Mouse (Mus musculus): Measurements from ENCODE around the gene Gxylt2. TPM values are rescaled to one million over a fixed set of nuclear protein-coding genes. Genes with fewer than 3 reads are reported as not detected.
A peak's percentile ranks its signal among the peaks of the same experiment; 100 is the strongest.

The Gxylt2 gene
- total and polyA plus RNA-seq, 3 experiments: 0.03 TPM; not detected in 2

GRCm38 (mm10) chr6:100709483-100709882 is 4.9 kb downstream of the Gxylt2 start:
- in situ Hi-C loops (cut with MboI; ENCODE audit: low pct_ligation_motif_present, low pct_unique_long_range_greater_than_20kb, low sequenced_read_pairs): no loop called here
- DNase-seq (ENCODE audit: extremely low read depth): peak; percentile 61

GRCm38 (mm10) chr6:100710170-100710569 is 5.6 kb downstream of the Gxylt2 start:
- DNase-seq (ENCODE audit: extremely low read depth): peak; percentile 56
- no peak overlapping the region for H3K4me3 ChIP-seq (replicated peaks in 1 of 3; ENCODE audit: low read depth in 2 of 3, low read length in 2 of 3, poor library complexity in 1 of 3)
- dilution Hi-C loops (cut with MboI; ENCODE audit: extremely low pct_ligation_motif_present, extremely low pct_unique_long_range_greater_than_20kb, low sequenced_read_pairs): no loop called here
- H3K4me2 ChIP-seq (ENCODE audit: insufficient read depth, low read depth, poor library complexity, severe bottlenecking): peak overlapping the region; percentile 73
- no peaks in the 10 kb centered on the region for H3K36me3 ChIP-seq (replicated peaks in 1 of 2; ENCODE audit: control insufficient read depth in 1 of 2, insufficient read depth in 1 of 2, low read length in 1 of 2)
- no peaks in the 10 kb centered on the region for H3K9me3 ChIP-seq (replicated peaks; ENCODE audit: low read length)
- in situ Hi-C loops (cut with MboI; ENCODE audit: low pct_ligation_motif_present, low pct_unique_long_range_greater_than_20kb, low sequenced_read_pairs): no loop called here
- peaks cover 10 to 15% of the 10 kb centered on the region in 2 experiments; a peak in 3 of 4 replicates for H3K4me1 ChIP-seq (ENCODE audit: control insufficient read depth in 1 of 2, insufficient read depth in 2 of 2)
- no peak overlapping the region for H3K9ac ChIP-seq (ENCODE audit: insufficient read depth, low read depth)
- H3K27ac ChIP-seq (ENCODE audit: insufficient read depth, low read depth): no peak overlapping the region
- TF ChIP-seq CTCF (conservative IDR thresholded peaks at IDR 0.05 in 1 of 2, IDR thresholded peaks at IDR 0.05 in 1 of 2; ENCODE audit: low read depth in 2 of 2, low read length in 2 of 2): peak; percentile 42 to 68
- TF ChIP-seq SIN3A (IDR thresholded peaks at IDR 0.05; ENCODE audit: low read length): no peak
- peak; percentile 28 for TF ChIP-seq SMC3 (IDR thresholded peaks at IDR 0.05; ENCODE audit: low read depth, low read length)
- TF ChIP-seq TBP (conservative IDR thresholded peaks at IDR 0.05; ENCODE audit: low read depth, low read length): no peak
- TF ChIP-seq ETS1 (conservative IDR thresholded peaks at IDR 0.05; ENCODE audit: low read depth, low read length): no peak
- no peak for TF ChIP-seq MAFK (IDR thresholded peaks at IDR 0.05; ENCODE audit: insufficient replicate concordance, low read length)
- TF ChIP-seq POLR2AphosphoS2 (IDR thresholded peaks at IDR 0.05; ENCODE audit: low read depth, low read length): no peak
- no peak for TF ChIP-seq EP300 (IDR thresholded peaks at IDR 0.05; ENCODE audit: low read length)
- TF ChIP-seq BHLHE40 (IDR thresholded peaks at IDR 0.05; ENCODE audit: low read depth, low read length): no peak
- TF ChIP-seq TCF12 (IDR thresholded peaks at IDR 0.05; ENCODE audit: low read depth, low read length): no peak
- TF ChIP-seq CHD2 (IDR thresholded peaks at IDR 0.05; ENCODE audit: low read length): no peak
- TF ChIP-seq ZKSCAN1 (IDR thresholded peaks at IDR 0.05; ENCODE audit: borderline replicate concordance, low read depth, low read length): no peak
- TF ChIP-seq RAD21 (IDR thresholded peaks at IDR 0.05; ENCODE audit: low read depth, low read length): peak; percentile 40
- TF ChIP-seq UBTF (IDR thresholded peaks at IDR 0.05; ENCODE audit: low read depth, low read length): no peak
- TF ChIP-seq E2F4 (IDR thresholded peaks at IDR 0.05; ENCODE audit: insufficient replicate concordance, low read depth, low read length): no peak
- TF ChIP-seq IRF4 (IDR thresholded peaks at IDR 0.05; ENCODE audit: low read depth, low read length): no peak
- TF ChIP-seq HCFC1 (IDR thresholded peaks at IDR 0.05; ENCODE audit: low read depth, low read length): no peak
- H3K27me3 ChIP-seq (replicated peaks): no peaks in the 10 kb centered on the region
- no peaks in the 10 kb centered on the region for H3K79me2 ChIP-seq (replicated peaks; ENCODE audit: control insufficient read depth, extremely low read depth, insufficient read depth, poor library complexity, severe bottlenecking)

More at GRCm38 (mm10) chr6:100709483-100709882, 4.9 kb downstream of the Gxylt2 start:
- no peaks in the 10 kb centered on the region for H3K27me3 ChIP-seq (replicated peaks)
- peak overlapping the region; percentile 73 for H3K4me2 ChIP-seq (ENCODE audit: insufficient read depth, low read depth, poor library complexity, severe bottlenecking)
- dilution Hi-C loops (cut with MboI; ENCODE audit: extremely low pct_ligation_motif_present, extremely low pct_unique_long_range_greater_than_20kb, low sequenced_read_pairs): no loop called here
- H3K79me2 ChIP-seq (replicated peaks; ENCODE audit: control insufficient read depth, extremely low read depth, insufficient read depth, poor library complexity, severe bottlenecking): no peaks in the 10 kb centered on the region
- no peak overlapping the region for H3K9ac ChIP-seq (ENCODE audit: insufficient read depth, low read depth)
- TF ChIP-seq MAFK (IDR thresholded peaks at IDR 0.05; ENCODE audit: insufficient replicate concordance, low read length) (no peak), SMC3 (IDR thresholded peaks at IDR 0.05; ENCODE audit: low read depth, low read length) (no peak), ZKSCAN1 (IDR thresholded peaks at IDR 0.05; ENCODE audit: borderline replicate concordance, low read depth, low read length) (no peak), TCF12 (IDR thresholded peaks at IDR 0.05; ENCODE audit: low read depth, low read length) (no peak), ETS1 (conservative IDR thresholded peaks at IDR 0.05; ENCODE audit: low read depth, low read length) (no peak), CHD1 (IDR thresholded peaks at IDR 0.05; ENCODE audit: low read depth, low read length) (no peak), MAX (IDR thresholded peaks at IDR 0.05; ENCODE audit: low read length) (no peak), SIN3A (IDR thresholded peaks at IDR 0.05; ENCODE audit: low read length) (no peak), KAT2A (IDR thresholded peaks at IDR 0.05; ENCODE audit: insufficient replicate concordance, low read length) (no peak), MAZ (IDR thresholded peaks at IDR 0.05; ENCODE audit: low read depth, low read length) (no peak), USF2 (conservative IDR thresholded peaks at IDR 0.05; ENCODE audit: low read depth, low read length) (no peak), UBTF (IDR thresholded peaks at IDR 0.05; ENCODE audit: low read depth, low read length) (no peak), MEF2A (IDR thresholded peaks at IDR 0.05; ENCODE audit: borderline replicate concordance, low read depth, low read length) (no peak), ELF1 (IDR thresholded peaks at IDR 0.05; ENCODE audit: low read depth, low read length) (no peak), RAD21 (IDR thresholded peaks at IDR 0.05; ENCODE audit: low read depth, low read length) (no peak), EP300 (IDR thresholded peaks at IDR 0.05; ENCODE audit: low read length) (no peak), MXI1 (IDR thresholded peaks at IDR 0.05; ENCODE audit: low read depth, low read length) (no peak), POLR2AphosphoS2 (IDR thresholded peaks at IDR 0.05; ENCODE audit: low read depth, low read length) (no peak), TBP (conservative IDR thresholded peaks at IDR 0.05; ENCODE audit: low read depth, low read length) (no peak), CHD2 (IDR thresholded peaks at IDR 0.05; ENCODE audit: low read length) (no peak)
- H3K4me1 ChIP-seq (ENCODE audit: control insufficient read depth in 1 of 2, insufficient read depth in 2 of 2): peaks cover 10 to 15% of the 10 kb centered on the region in 2 experiments; a peak in 3 of 4 replicates
- H3K4me3 ChIP-seq (replicated peaks in 1 of 3; ENCODE audit: low read depth in 2 of 3, low read length in 2 of 3, poor library complexity in 1 of 3): no peak overlapping the region
- no peaks in the 10 kb centered on the region for H3K36me3 ChIP-seq (replicated peaks in 1 of 2; ENCODE audit: control insufficient read depth in 1 of 2, insufficient read depth in 1 of 2, low read length in 1 of 2)
- H3K27ac ChIP-seq (ENCODE audit: insufficient read depth, low read depth): no peak overlapping the region
- H3K9me3 ChIP-seq (replicated peaks; ENCODE audit: low read length): no peaks in the 10 kb centered on the region

Measured in CH12.LX (cell line).